Mouse (Mus musculus) kidney, adult 2 months (tissue): ENCODE data around the gene Rasgrp3.

Source experiments
- CTCF ChIP-seq: fragments of 200-500 bp; conservative IDR thresholded peaks from 2 replicates; pipeline ENCODE4 v1.5.1; 2011; ENCODE audit warnings: low read depth, mild to moderate bottlenecking, control low read depth, low read length, moderate library complexity, mixed read lengths; ENCODE audit not compliant: insufficient read depth, insufficient read length
- POLR2A ChIP-seq: fragments of 200-500 bp; IDR thresholded peaks from one replicate; pipeline ENCODE4 v1.6.1; 2011; ENCODE audit warnings: low read depth, low read length, control low read depth

- TF ChIP-seq POLR2A (no peak), CTCF (no peak)
Observed at GRCm38 (mm10) chr17:75436819-75437218, 1.1 kb downstream of the Rasgrp3 start.
